Mouse (Mus musculus): Measurements from ENCODE around the gene Lrrc27. TPM values are rescaled to one million over a fixed set of nuclear protein-coding genes. Genes with fewer than 3 reads are reported as not detected.

Lrrc27 gene
- polyA plus RNA-seq, 1 experiment: not detected

GRCm38 (mm10) chr7:139187277-139187676 lies 25.5 kb upstream of the Lrrc27 start:
- Histone ChIP-seq H3K9me3 (ENCODE audit: control insufficient read depth, low read length) (peaks cover 2% of the 10 kb centered on the region; the same call in 1 of the 2 replicates), H3K4me1 (ENCODE audit: control insufficient read depth) (peaks cover 5% of the 10 kb centered on the region), H3K36me3 (ENCODE audit: control insufficient read depth) (no peaks in the 10 kb centered on the region), H3K4me3 (replicated peaks) (no peak overlapping the region), H3K27me3 (ENCODE audit: control insufficient read depth) (peaks cover 49% of the 10 kb centered on the region)
- TF ChIP-seq TAL1 (IDR thresholded peaks at IDR 0.05; ENCODE audit: low read length) (no peak), GATA1 (IDR thresholded peaks at IDR 0.05; ENCODE audit: low read length) (no peak)

DNA sequence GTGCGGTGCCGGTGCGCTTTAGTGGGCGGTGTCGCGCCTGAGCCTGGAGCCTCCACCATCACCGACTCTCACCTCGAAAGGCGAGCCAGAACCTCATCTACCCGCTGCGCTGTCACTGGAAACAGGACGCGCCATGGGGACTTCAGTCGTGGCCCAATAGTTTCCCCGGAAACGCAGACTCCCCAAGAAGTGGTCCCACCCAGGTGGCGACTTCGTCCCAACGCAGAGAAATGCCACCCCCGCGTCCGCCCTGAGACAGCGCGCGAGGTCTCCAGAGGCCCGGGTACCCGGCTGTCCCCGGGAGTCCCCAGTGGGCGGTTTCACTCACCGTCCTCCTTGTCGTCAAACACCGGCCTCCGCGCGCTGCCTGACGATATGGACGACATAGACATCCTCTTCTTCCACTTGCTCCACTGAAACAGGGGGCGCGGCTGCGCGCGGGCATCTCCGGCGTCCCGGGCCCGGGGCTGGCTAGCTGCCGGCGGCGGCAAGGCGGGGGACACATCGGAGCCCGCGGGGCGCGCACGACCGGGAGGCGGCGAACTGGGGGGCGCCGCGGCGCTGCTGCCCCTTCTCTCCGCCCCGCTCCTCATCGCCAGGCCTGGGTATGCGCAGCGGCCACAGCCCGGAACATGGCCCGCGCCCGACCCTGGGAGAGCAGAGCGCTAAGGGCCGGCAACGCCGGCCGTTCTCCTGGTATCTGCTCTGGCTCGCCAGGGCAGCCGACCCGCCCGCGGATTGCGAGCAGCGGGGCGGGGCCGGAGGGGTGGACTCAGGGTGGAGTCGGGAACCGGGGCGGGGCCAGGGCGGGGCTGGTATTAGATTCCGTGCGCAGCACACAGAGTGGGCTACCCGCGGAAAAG lies 24.8 kb upstream of the Lrrc27 start:
- H3K36me3 ChIP-seq (ENCODE audit: control insufficient read depth): no peaks in the 10 kb centered on the region
- H3K9me3 ChIP-seq (ENCODE audit: control insufficient read depth, low read length): peaks cover 2% of the 10 kb centered on the region; the same call in 1 of the 2 replicates
- peaks cover 5% of the 10 kb centered on the region for H3K4me1 ChIP-seq (ENCODE audit: control insufficient read depth)
- H3K4me3 ChIP-seq (replicated peaks): peak overlapping the region; percentile 16
- peaks cover 49% of the 10 kb centered on the region for H3K27me3 ChIP-seq (ENCODE audit: control insufficient read depth)
- TF ChIP-seq TAL1 (IDR thresholded peaks at IDR 0.05; ENCODE audit: low read length) (no peak), GATA1 (IDR thresholded peaks at IDR 0.05; ENCODE audit: low read length) (no peak)

DNA sequence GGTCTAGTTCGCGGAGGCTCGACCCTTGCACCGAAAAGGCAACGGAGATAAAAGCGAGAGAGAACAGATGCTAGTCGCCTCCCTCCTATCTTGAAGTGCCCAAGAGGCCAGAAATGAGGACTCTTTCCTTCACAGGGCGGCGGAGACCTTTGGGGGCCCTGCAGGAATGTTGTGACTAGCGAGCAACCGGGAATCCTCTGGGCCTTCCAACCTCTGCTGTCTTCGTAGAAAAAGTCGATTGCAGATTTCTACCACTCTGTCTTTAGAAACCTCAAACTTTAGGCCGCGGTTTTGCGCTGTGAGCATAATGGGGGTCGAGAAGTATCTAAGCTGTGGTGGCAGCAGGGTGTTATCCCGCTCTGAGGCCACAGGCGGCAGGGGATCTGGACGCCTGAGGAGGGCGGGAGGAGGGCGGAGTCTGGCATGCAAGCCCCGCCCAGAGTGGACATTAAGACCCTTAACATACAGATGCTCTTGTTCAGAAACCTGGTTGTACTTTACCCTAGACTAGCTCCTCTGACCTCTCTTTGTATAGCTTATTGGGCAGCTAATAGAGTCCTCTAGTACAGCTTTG lies 24.1 kb upstream of the Lrrc27 start:
- H3K4me3 ChIP-seq (replicated peaks): no peak overlapping the region
- H3K9me3 ChIP-seq (ENCODE audit: control insufficient read depth, low read length): peaks cover 2% of the 10 kb centered on the region; the same call in 1 of the 2 replicates
- peaks cover 49% of the 10 kb centered on the region for H3K27me3 ChIP-seq (ENCODE audit: control insufficient read depth)
- no peaks in the 10 kb centered on the region for H3K36me3 ChIP-seq (ENCODE audit: control insufficient read depth)
- H3K4me1 ChIP-seq (ENCODE audit: control insufficient read depth): peaks cover 5% of the 10 kb centered on the region
- TF ChIP-seq TAL1 (IDR thresholded peaks at IDR 0.05; ENCODE audit: low read length): no peak

GRCm38 (mm10) chr7:139190616-139191015 lies 22.2 kb upstream of the Lrrc27 start:
- H3K9me3 ChIP-seq (ENCODE audit: control insufficient read depth, low read length): peaks cover 2% of the 10 kb centered on the region; the same call in 1 of the 2 replicates
- no peaks in the 10 kb centered on the region for H3K36me3 ChIP-seq (ENCODE audit: control insufficient read depth)
- no peak overlapping the region for H3K4me3 ChIP-seq (replicated peaks)
- H3K4me1 ChIP-seq (ENCODE audit: control insufficient read depth): peaks cover 5% of the 10 kb centered on the region
- peaks cover 41% of the 10 kb centered on the region for H3K27me3 ChIP-seq (ENCODE audit: control insufficient read depth)
- no peak for TF ChIP-seq TAL1 (IDR thresholded peaks at IDR 0.05; ENCODE audit: low read length)
- no peak for TF ChIP-seq GATA1 (IDR thresholded peaks at IDR 0.05; ENCODE audit: low read length)

GRCm38 (mm10) chr7:139191619-139192018 lies 21.2 kb upstream of the Lrrc27 start:
- Histone ChIP-seq H3K9me3 (ENCODE audit: control insufficient read depth, low read length) (peaks cover 2% of the 10 kb centered on the region; the same call in 1 of the 2 replicates), H3K27me3 (ENCODE audit: control insufficient read depth) (peaks cover 33% of the 10 kb centered on the region), H3K4me3 (replicated peaks) (no peak overlapping the region), H3K4me1 (ENCODE audit: control insufficient read depth) (peaks cover 5% of the 10 kb centered on the region), H3K36me3 (ENCODE audit: control insufficient read depth) (no peaks in the 10 kb centered on the region)
- TF ChIP-seq GATA1 (IDR thresholded peaks at IDR 0.05; ENCODE audit: low read length) (no peak), TAL1 (IDR thresholded peaks at IDR 0.05; ENCODE audit: low read length) (no peak)

DNA sequence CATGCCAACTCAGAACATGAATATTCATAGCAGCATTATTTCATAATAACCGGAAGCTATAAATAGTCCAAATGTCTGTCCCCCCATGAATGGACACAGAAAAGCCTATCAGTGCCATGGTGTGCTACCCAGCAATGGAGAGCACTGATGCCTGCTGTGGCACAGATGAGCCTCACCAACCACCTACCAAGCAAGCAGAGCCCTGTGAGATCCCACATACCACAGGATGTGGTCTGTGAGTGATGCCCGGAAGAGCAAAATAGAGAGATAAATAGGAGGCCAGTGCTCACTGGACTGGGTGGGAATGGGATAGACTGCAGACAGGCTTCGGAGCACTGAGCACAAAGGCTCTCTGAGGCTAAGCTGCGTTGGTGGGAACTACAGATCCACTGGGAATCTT lies 15.8 kb upstream of the Lrrc27 start:
- TF ChIP-seq GATA1 (IDR thresholded peaks at IDR 0.05; ENCODE audit: low read length) (no peak), TAL1 (IDR thresholded peaks at IDR 0.05; ENCODE audit: low read length) (no peak)
- no peaks in the 10 kb centered on the region for H3K36me3 ChIP-seq (ENCODE audit: control insufficient read depth)
- no peaks in the 10 kb centered on the region for H3K4me1 ChIP-seq (ENCODE audit: control insufficient read depth)
- no peaks in the 10 kb centered on the region for H3K9me3 ChIP-seq (ENCODE audit: control insufficient read depth, low read length)
- H3K4me3 ChIP-seq (replicated peaks): no peak overlapping the region
- H3K27me3 ChIP-seq (ENCODE audit: control insufficient read depth): peaks cover 4% of the 10 kb centered on the region

GRCm38 (mm10) chr7:139200108-139200507 lies 12.7 kb upstream of the Lrrc27 start:
- no peaks in the 10 kb centered on the region for H3K9me3 ChIP-seq (ENCODE audit: control insufficient read depth, low read length)
- no peak overlapping the region for H3K4me3 ChIP-seq (replicated peaks)
- TF ChIP-seq GATA1 (IDR thresholded peaks at IDR 0.05; ENCODE audit: low read length): no peak
- no peak for TF ChIP-seq TAL1 (IDR thresholded peaks at IDR 0.05; ENCODE audit: low read length)
- no peaks in the 10 kb centered on the region for H3K4me1 ChIP-seq (ENCODE audit: control insufficient read depth)
- peaks cover 7% of the 10 kb centered on the region for H3K27me3 ChIP-seq (ENCODE audit: control insufficient read depth)
- H3K36me3 ChIP-seq (ENCODE audit: control insufficient read depth): no peaks in the 10 kb centered on the region

- Histone ChIP-seq H3K27me3 (ENCODE audit: control insufficient read depth) (peaks cover 7% of the 10 kb centered on the region), H3K36me3 (ENCODE audit: control insufficient read depth) (no peaks in the 10 kb centered on the region), H3K4me1 (ENCODE audit: control insufficient read depth) (no peaks in the 10 kb centered on the region), H3K9me3 (ENCODE audit: control insufficient read depth, low read length) (no peaks in the 10 kb centered on the region), H3K4me3 (replicated peaks) (no peak overlapping the region)
- TF ChIP-seq TAL1 (IDR thresholded peaks at IDR 0.05; ENCODE audit: low read length): no peak
- TF ChIP-seq GATA1 (IDR thresholded peaks at IDR 0.05; ENCODE audit: low read length): no peak
Observed at GRCm38 (mm10) chr7:139201209-139201608, 11.6 kb upstream of the Lrrc27 start.

GRCm38 (mm10) chr7:139208023-139208772 lies 4.6 kb upstream of the Lrrc27 start:
- H3K4me1 ChIP-seq (ENCODE audit: control insufficient read depth): peaks cover 10% of the 10 kb centered on the region
- no peaks in the 10 kb centered on the region for H3K27me3 ChIP-seq (ENCODE audit: control insufficient read depth)
- H3K4me3 ChIP-seq (replicated peaks): no peak overlapping the region
- H3K36me3 ChIP-seq (ENCODE audit: control insufficient read depth): no peaks in the 10 kb centered on the region
- no peaks in the 10 kb centered on the region for H3K9me3 ChIP-seq (ENCODE audit: control insufficient read depth, low read length)
- TF ChIP-seq TAL1 (IDR thresholded peaks at IDR 0.05; ENCODE audit: low read length) (no peak), GATA1 (IDR thresholded peaks at IDR 0.05; ENCODE audit: low read length) (no peak)

Data from erythroblast, embryonic 14.5 days (primary cell).